Mouse (Mus musculus): ENCODE results near the gene Hist1h2bf. TPM values are rescaled to one million over a fixed set of nuclear protein-coding genes. Genes with fewer than 3 reads are reported as not detected.
"Not testable (repeated sequence)": the region's sequence is repeated elsewhere in the genome, so short reads cannot be mapped to it uniquely, and the experiment has no call there.

Gene Hist1h2bf
- total RNA-seq, 2 experiments from 2014 or later = 342 to 662 TPM

DNA sequence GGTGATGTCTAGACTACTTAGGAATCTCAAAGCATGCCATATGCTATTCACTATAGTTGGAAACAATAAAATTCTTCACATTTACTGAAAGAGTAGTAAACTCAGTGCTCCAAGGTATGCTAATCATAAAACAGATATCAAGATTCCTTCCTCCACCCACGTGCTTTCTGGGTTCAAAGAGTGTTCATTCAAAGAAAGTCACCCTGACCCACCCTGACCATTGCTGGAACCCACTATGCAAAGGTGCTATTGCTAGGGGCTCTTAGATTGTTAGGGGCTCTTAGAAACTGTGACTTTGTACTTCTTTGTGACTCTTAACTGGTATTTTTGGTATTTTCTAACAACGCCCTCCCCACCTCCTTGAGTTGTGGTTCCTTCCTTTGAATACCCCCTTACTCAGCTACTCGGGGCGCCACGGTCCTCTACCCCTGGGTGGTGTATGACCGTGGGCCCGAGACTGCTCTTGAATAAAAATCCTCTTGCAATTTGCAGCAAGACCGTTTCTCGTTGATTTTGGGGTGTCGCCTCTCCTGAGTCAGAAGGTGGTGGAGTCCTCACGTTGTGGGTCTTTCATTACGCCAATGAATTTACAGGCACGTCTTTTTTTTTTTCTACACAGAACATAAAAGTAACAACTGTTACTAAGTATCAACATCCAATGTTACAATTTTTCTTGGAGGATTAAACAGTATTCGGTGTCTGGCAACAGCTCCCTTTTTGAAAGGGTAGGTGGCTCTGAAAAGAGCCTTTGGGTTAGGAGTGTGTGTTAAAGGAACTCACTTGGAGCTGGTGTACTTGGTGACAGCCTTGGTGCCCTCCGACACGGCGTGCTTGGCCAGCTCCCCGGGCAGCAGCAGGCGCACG is 730 bp downstream of the Hist1h2bf start:
- ATAC-seq (replicated peaks; ENCODE audit: low FRiP score, low TSS enrichment, poor library complexity, severe bottlenecking) = not testable (repeated sequence)

DNA sequence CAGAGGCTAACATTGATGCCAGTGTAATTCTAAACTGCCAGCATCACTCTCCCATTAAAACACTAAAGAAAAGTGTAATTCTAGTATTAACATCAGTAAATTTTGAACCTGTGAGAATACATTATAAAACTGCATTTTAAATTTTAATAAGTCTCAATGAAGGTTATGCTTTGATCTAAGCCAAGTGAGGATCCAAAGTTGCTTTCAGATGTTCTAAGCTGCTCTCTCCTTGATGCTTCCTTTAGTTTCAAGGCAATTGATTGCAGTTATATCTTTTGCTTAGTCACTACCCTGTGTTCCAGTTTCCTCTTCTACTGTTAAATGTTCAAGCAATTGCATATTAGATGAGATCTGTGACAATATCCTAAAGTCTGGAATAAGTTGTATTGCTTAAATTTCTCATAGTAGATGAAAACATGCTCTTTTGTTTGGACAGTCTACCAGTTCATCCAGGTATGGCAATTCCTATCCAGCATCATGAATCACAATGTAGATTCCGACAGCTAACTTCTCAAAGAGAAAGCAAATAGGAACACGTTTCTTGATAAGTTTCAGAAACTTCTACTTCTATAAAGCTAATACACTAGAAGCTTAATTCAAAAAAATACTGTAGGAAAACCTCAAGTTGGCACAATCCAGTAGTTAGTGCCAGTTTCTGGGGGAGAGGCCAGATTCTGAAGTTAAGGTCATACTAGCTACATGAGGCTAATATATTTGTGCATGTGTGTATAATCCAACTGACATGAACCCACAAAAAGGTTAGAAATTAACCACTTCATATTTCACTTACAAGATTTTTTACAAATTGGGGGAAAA is 1.6 kb downstream of the Hist1h2bf start:
- no peak for ATAC-seq (replicated peaks; ENCODE audit: low FRiP score, low TSS enrichment, poor library complexity, severe bottlenecking)

DNA sequence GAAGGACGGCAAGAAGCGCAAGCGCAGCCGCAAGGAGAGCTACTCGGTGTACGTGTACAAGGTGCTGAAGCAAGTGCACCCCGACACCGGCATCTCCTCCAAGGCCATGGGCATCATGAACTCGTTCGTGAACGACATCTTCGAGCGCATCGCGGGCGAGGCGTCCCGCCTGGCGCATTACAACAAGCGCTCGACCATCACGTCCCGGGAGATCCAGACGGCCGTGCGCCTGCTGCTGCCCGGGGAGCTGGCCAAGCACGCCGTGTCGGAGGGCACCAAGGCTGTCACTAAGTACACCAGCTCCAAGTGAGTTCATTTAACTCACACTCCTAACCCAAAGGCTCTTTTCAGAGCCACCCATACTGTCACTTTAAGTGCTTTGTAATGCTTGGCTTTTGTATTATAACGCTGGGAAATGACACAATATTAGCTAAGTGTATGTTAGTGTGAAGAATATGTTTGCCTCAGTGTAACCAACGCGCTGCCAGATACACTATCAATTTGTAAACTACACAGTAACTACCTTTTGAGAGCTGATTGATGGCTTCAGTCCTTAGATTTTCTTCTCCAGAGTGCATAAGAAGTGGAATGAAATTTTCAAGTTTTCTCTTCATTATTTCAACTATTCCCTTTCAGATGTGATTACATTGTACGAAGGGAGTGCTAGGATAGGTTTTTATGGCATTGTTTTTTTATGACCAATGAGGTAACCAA is 2.3 kb downstream of the Hist1h2bf start:
- ATAC-seq (replicated peaks; ENCODE audit: low FRiP score, low TSS enrichment, poor library complexity, severe bottlenecking) = peak; percentile 25

DNA sequence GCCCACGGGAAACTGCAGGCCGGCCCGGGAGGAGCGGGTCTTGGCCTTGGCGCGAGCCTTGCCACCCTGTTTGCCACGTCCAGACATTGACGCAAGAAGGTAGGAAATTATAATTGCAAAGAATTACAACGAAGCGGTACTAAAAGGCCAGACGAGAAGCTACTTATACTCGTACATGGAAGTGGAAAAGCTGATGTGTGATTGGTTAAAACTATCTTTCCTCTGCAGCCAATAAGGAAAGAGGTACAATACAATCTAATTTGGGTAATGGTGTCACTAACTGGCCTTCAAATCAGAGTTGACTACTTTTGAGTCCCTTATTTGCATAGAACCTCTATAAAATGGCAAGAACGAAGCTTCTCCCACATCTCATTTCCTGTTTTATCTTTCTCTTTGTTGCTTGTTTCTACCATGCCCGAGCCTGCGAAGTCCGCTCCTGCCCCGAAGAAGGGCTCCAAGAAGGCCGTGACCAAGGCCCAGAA is 2.9 kb downstream of the Hist1h2bf start, which contains the start of the genes Hist1h2ae and Hist1h2bg:
Hist1h2ae (minus strand) TSS at position 199 of the 482 bp plus-strand sequence.
Hist1h2bg (plus strand) TSS at position 375 of the 482 bp plus-strand sequence.
- peak; percentile 78 for ATAC-seq (replicated peaks; ENCODE audit: low FRiP score, low TSS enrichment, poor library complexity, severe bottlenecking)

DNA sequence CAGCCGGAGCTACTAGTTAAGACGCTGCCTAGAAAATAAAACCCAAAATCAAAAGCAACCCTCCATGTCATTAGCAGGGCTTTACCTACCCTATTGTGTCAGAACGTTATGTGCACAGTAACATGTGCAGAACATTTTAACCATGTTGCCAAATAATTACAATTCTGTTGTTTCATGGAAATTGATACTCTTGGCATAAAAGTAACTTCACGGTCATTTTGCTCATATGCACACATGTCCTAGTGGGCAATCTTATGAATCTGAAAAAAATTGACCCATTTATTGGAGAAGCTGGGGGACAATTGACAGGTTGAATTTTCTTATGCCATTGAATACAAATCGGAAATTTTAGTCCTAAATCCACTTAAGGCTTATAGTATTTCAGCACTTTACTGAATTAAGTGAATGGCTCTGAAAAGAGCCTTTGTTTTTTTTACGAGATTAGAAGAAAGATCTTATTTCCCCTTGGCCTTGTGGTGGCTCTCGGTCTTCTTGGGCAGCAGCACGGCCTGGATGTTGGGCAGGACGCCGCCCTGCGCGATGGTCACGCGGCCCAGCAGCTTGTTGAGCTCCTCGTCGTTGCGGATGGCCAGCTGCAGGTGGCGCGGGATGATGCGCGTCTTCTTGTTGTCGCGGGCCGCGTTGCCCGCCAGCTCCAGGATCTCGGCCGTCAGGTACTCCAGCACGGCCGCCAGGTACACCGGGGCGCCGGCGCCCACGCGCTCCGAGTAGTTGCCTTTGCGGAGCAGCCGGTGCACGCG is 3.6 kb downstream of the Hist1h2bf start:
- ATAC-seq (replicated peaks; ENCODE audit: low FRiP score, low TSS enrichment, poor library complexity, severe bottlenecking) = not testable (repeated sequence)

DNA sequence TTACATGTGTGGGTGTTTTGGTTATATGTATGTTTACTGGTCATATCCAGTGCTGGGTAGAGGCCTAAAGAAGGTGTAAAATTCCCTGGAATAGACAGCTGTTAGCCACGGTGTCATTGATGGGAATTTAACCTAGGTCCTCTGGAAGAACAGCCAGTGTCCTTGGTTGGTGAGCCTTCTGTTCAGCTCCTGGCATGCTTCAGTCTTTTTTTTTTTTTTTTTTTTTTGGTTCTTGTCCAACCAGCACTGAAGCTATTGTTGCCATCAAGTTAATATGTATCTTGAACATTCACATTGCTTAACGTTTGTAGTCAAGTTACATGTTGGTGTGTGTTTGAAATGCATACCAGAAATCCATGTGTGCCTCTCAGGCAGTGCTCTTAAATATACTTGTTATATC is 9.5 kb downstream of the Hist1h2bf start:
- no peak for ATAC-seq (replicated peaks; ENCODE audit: low FRiP score, low TSS enrichment, poor library complexity, severe bottlenecking)

DNA sequence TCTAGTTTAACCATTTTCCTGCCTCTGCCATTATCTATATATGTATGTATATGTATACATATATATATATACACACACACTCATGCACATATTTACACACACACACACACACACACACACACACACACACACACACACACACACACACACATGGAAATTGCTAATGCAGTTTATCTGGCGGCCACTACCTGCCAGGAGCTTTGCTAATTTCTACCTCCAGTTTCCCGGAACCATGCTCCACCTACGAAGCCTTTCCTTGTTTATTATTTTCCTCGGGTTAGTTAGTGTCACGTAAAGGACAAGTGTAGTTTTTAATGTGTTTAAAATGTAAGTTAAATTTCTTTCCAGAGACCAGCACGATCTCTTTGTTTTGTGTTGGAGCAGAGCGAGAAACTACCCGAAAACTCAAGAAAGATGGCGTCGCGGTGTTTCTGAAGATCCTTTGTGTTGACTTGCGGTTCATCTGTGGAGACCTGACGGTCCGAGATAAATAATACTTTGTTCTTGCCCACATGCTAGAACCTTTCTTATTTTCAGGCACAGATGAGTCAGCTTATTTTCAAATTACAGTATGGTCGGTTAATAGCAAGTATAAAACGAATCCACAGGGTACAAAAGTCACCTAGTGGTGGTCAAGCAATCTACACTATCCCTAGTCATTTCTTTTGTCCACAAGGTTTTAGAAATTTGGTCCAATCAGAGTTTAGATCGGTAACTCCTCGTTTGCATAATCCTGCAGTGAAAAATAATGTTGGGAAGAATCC is 11.1 kb downstream of the Hist1h2bf start:
- ATAC-seq (replicated peaks; ENCODE audit: low FRiP score, low TSS enrichment, poor library complexity, severe bottlenecking) = peak; percentile 65

DNA sequence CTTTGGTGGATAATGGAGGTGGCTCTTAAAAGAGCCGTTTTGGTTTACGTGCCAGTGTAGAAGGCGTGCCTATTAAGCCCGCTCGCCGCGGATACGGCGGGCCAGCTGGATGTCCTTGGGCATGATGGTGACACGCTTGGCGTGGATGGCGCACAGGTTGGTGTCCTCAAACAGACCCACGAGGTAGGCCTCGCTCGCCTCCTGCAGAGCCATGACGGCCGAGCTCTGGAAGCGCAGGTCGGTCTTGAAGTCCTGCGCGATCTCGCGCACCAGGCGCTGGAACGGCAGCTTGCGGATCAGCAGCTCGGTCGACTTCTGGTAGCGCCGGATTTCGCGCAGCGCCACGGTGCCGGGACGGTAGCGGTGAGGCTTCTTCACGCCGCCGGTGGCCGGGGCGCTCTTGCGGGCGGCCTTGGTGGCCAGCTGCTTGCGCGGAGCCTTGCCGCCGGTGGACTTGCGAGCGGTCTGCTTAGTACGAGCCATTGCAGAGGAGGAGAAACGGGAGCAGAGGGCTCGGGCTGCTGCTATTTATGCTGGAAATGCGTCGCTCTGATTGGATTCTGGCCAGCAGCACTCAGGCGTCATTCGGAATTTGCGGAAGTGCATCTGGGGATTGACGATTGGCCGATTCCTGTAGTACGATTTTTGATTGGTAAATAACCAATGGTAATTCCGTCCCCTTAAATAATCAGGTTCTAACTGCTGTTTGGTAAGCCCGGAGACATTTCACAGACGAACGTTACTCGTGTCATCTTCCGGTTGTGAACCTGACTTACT is 11.9 kb downstream of the Hist1h2bf start, which contains the start of gene Hist1h3e:
Hist1h3e (minus strand) TSS at position 487 of the 777 bp plus-strand sequence.
- peak; percentile 84 for ATAC-seq (replicated peaks; ENCODE audit: low FRiP score, low TSS enrichment, poor library complexity, severe bottlenecking)

DNA sequence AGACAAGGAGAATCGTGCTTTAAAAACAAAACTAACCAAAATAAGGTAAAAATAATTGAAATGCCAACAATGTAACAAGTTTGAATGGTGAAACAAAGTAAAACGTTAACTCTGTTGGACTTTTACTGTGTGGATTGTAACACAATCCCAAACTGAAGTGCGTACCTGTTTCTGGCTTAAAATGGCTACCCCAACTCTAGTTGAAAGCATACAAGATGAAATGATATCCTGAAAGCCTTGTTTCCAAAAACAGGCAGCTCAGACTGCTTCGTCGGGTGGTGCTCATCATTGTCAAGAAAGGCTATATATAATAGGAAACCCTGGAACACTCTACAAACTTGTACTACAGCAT is 12.5 kb downstream of the Hist1h2bf start:
- ATAC-seq (replicated peaks; ENCODE audit: low FRiP score, low TSS enrichment, poor library complexity, severe bottlenecking) = not testable (repeated sequence)

DNA sequence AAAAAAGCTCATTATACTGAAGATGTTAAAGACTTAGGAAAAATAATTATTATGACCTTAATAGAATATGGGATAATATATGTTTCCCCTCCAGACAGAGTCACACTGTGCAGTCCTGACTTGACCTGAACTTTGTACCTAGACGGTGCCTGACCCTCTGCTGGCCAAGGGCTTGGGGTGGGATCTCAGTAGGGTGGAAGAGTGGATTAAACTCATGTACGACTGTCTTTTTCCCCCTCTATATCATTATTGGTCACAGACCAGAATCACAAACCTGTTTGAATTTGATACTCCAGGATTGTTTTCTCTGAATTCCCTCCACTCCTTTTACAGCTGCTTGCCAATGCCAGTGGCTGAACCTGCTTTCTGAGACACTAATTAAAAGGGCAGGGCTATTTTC is 13.3 kb downstream of the Hist1h2bf start:
- not testable (repeated sequence) for ATAC-seq (replicated peaks; ENCODE audit: low FRiP score, low TSS enrichment, poor library complexity, severe bottlenecking)

DNA sequence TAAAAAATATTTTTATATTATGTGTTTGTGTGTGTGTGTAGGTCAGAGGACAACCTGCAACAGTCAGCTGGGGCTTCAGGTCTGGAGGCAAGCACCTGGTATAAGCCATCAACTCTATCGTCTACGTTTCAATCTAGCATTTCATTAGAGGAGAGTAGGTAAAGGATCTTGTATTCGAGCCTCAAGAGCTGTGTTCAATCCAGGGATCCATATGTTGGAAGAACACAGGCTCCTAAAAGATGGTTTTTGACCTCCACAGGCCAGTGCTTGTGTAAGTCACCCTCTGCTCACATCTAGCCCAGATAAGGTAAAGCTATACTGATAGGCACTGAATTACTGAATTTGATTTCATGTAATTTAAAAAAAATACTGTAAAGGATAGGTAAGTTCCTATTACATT is 17.1 kb downstream of the Hist1h2bf start:
- no peak for ATAC-seq (replicated peaks; ENCODE audit: low FRiP score, low TSS enrichment, poor library complexity, severe bottlenecking)

DNA sequence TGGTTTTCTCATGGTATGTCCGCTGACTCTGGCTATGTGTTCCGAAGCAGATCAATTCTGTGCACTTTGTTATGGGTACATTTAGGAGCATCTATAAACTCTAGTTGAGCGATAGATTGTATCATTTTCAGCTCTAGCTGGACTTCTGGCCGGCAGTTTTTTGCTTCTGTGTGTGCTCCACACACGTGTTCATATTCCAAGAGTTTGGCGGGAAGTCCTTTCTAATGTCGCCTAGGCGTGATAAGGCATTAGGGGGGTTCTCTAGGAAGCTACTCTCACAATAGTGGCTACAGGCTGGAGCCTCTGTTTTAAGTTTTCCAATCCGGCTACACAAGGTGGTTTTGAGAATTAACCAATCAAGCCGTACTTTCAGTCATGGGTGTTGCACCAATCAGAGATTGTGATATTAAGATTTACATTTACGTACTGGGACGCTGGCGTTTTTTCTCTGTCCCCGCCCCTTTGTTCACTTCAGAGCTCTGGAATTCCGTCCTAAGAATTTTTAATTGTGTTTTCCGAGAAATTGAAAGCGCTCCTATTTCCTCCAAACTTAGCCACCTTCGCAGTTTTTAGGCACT is 18.1 kb downstream of the Hist1h2bf start:
- peak; percentile 60 for ATAC-seq (replicated peaks; ENCODE audit: low FRiP score, low TSS enrichment, poor library complexity, severe bottlenecking)

DNA sequence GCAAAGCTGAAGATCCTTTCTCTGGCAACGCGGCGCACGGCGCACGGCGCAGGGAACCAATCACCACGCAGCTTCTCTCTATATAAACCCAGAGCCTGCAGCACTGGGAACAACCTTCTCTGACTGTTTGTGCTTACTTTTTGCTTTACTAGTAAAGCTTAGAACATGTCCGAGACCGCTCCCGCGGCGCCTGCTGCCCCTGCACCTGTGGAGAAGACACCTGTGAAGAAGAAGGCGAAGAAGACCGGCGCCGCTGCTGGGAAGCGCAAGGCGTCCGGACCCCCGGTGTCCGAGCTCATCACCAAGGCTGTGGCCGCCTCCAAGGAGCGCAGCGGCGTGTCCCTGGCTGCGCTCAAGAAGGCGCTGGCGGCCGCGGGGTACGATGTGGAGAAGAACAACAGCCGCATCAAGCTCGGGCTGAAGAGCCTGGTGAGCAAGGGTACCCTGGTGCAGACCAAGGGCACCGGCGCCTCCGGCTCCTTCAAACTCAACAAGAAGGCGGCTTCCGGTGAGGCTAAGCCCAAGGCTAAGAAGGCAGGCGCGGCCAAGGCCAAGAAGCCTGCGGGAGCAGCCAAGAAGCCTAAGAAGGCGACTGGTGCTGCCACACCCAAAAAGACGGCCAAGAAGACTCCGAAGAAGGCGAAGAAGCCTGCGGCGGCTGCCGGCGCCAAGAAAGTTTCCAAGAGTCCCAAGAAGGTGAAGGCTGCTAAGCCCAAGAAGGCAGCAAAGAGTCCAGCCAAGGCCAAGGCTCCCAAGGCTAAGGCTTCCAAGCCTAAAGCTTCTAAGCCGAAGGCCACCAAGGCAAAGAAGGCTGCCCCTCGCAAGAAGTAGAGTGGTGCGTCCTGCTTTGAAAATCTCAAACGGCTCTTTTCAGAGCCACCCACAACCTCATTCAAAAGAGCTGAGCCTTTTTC is 18.8 kb downstream of the Hist1h2bf start:
- ATAC-seq (replicated peaks; ENCODE audit: low FRiP score, low TSS enrichment, poor library complexity, severe bottlenecking) = peak; percentile 66

DNA sequence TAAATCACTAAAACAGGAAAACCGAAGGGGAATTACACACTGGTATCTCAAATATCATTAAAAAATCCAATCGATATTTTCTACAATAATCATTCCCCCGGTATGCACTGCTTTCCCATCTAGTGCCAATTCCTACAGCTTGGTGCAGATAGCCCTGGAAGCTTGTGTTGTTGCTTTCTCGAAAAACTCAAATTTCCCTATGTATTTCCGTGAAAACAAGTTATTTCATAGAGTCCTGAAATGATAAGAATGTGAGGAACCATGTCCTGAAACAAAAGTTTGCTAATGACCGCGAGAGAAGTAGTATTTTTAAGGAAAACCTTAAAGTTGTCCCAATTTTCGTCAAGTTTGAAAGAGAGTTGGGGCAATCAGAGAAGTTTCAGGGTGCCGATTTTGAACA is 19.6 kb downstream of the Hist1h2bf start:
- ATAC-seq (replicated peaks; ENCODE audit: low FRiP score, low TSS enrichment, poor library complexity, severe bottlenecking) = no peak

DNA sequence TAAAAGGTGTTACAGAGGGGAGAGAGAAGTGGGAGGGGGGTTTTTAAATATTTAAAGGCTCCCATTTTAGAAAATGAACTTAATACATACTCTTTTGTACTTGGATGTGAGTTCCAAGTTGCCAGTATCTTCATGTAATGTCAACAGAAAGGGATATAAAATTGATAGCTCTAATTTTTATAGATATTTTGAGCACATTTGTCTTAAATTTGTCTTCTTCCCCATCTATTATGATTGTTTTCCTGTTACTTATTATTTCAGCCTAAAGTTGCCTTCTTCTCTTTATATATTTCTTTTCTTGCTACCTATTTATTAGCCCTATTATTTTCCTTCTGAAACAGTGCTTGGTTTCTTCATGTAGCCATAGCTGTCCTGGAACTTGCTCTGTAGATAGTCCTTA is 21.0 kb downstream of the Hist1h2bf start, which contains the start of gene Hist1h1d:
Hist1h1d (plus strand) TSS at position 301 of the 400 bp plus-strand sequence.
- ATAC-seq (replicated peaks; ENCODE audit: low FRiP score, low TSS enrichment, poor library complexity, severe bottlenecking) = no peak
